Mouse (Mus musculus): ENCODE measurements around the gene Tlcd1. TPM values are rescaled to one million over a fixed set of nuclear protein-coding genes. Genes with fewer than 3 reads are reported as not detected.

Gene Tlcd1
- polyA plus RNA-seq, 1 experiment from 2014 or later = 10.5 TPM

DNA sequence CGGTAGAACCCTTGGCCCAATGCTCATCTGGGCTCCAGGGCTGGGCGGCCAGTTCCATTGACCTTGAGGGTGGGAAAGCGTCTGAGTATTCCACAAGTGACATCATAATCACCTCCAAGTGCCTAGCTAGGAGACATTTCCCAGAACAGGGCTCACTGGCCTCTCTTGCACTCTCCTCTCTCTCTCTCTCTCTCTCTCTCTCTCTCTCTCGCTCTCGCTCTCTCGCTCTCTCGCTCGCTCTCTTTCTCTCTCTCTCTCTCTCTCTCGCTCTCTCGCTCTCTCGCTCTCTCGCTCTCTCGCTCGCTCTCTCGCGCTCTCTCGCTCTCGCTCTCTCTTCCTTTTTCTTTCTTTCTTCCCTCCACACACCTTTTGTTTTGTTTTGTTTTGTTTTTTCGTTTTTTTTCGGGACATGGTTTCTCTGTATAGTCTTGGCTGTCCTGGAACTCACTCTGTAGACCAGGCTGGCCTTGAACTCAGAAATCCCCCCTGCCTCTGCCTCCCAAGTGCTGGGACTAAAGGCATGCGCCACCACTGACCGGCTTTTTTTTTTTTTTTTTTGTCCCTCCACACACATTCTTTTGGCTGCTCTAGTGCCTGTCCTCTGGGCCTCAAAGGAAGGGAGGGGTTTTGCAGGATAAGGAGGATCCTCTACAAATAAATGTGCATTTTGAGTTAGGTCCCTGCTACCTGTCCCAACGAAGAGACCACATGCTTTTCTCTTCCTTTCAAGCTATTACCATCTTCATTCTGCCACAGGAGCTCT, 18.8 kb downstream of the Tlcd1 start:
- 68% methylated on average over 23 of the region's 23 CpGs for WGBS
- H3K4me2 ChIP-seq (replicated peaks) = peak overlapping the region; percentile 51
- no peak overlapping the region for H3K27ac ChIP-seq
- no peak overlapping the region for H3K9ac ChIP-seq
- H3K27me3 ChIP-seq (replicated peaks) = no peaks in the 10 kb centered on the region
- H3K4me1 ChIP-seq = peaks cover 13% of the 10 kb centered on the region
- peaks cover 32% of the 10 kb centered on the region for H3K36me3 ChIP-seq
- H3K9me3 ChIP-seq = no peaks in the 10 kb centered on the region
- H3K4me3 ChIP-seq = peak overlapping the region; percentile 23; the same call in 1 of the 2 replicates
- ATAC-seq (ENCODE audit: low FRiP score, low read depth) = no peak

DNA sequence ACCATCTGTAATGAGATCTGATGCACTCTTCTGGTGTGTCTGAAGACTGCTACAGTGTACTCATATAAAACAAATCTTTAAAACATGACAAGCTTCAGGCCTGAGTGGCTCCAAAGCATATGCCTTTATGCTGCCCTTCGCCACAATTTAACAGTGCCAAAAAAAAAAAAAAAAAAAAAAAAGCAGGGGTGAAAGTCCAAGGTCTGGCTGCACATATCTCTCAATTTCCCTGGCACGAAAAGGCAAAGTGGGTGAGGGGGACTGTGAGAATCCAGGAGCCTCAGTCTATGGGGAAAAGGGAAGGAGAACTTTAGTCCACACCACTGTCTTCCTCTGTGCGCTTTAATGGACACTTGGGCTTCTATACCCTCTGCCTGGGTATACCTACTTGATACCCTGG, 25.9 kb downstream of the Tlcd1 start:
- 100% methylated on average over 3 of the region's 3 CpGs for WGBS
- Histone ChIP-seq H3K4me1 (peaks cover 32% of the 10 kb centered on the region), H3K9me3 (no peaks in the 10 kb centered on the region), H3K4me2 (replicated peaks) (no peak overlapping the region), H3K27me3 (replicated peaks) (no peaks in the 10 kb centered on the region), H3K9ac (no peak overlapping the region), H3K36me3 (peaks cover 24% of the 10 kb centered on the region), H3K4me3 (no peak overlapping the region), H3K27ac (no peak overlapping the region)
- ATAC-seq (ENCODE audit: low FRiP score, low read depth) = no peak

DNA sequence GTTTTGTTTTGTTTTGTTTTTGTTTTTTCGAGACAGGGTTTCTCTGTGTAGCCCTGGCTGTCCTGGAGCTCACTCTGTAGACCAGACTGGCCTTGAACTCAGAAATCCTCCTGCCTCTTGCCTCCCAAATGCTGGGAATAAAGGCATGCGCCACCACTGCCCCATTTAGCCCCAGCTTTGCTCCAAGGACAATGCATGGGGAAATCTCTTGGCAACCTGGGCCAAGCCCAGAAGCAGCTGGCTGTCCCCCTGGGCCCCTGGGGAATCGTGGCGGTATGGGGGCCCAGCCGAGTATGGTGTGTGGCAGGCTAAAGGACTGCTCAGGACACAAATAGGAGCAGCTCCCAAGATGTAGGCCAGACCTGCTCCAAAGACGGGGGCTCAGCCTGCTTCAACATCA, 27.8 kb downstream of the Tlcd1 start:
- no peak overlapping the region for H3K9ac ChIP-seq
- no peaks in the 10 kb centered on the region for H3K9me3 ChIP-seq
- no peaks in the 10 kb centered on the region for H3K27me3 ChIP-seq (replicated peaks)
- H3K4me3 ChIP-seq = no peak overlapping the region
- peak overlapping the region; percentile 76; the same call in 1 of the 2 replicates for H3K27ac ChIP-seq
- peaks cover 32% of the 10 kb centered on the region for H3K4me1 ChIP-seq
- no peak overlapping the region for H3K4me2 ChIP-seq (replicated peaks)
- H3K36me3 ChIP-seq = peaks cover 43% of the 10 kb centered on the region
- 51% methylated on average over 6 of the region's 6 CpGs for WGBS
- no peak for ATAC-seq (ENCODE audit: low FRiP score, low read depth)

DNA sequence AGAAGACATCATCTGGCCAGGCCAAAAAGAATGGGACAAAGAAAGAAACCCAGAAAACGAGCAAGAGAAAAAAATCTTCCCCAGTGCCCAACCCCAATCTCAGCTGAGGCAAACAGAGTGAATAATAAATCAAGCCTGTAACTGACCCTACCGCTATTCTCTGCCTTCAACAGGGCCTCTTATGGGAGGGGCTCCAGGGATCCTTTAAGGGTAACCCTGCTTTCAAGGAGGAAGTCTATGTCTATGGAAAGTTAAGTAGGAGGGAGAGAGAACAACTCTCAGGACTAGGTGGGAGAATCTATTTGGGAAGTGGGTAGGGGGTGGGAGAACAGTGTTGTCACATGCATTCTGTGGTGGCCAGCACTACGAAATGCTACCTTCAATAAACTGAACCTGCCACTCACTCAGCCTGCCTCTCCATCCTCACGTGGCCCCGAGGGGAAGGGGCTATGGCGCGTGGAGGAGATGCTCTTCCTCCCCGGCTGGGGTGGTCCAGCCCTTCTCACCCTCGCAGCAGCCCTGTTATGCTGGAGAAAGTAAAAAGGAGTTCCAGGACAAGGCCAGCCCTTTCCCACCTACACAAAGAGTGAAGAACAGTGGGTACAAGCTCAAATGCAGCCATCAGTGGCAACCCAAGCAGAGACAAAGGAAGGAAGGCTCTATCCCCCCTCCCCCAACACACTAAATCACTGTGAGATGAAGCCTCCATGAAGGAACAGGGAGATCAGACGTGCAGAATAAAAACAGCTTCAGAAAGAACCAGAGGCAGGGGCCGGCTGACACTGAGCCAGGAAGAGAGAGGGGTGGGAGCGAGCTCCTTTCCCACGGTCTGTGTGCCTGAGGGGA, 29.1 kb downstream of the Tlcd1 start:
- peak overlapping the region; percentile 30 for H3K4me2 ChIP-seq (replicated peaks)
- 0 out of 2 replicates have a peak overlapping the region, but pooled peaks have one; percentile 2 for H3K9ac ChIP-seq
- 25% methylated on average over 13 of the region's 13 CpGs for WGBS
- H3K4me1 ChIP-seq = peaks cover 32% of the 10 kb centered on the region
- peaks cover 56% of the 10 kb centered on the region for H3K36me3 ChIP-seq
- ATAC-seq (ENCODE audit: low FRiP score, low read depth) = peak; percentile 74
- no peak overlapping the region for H3K4me3 ChIP-seq
- H3K27ac ChIP-seq = peak overlapping the region; percentile 76
- H3K9me3 ChIP-seq = no peaks in the 10 kb centered on the region
- no peaks in the 10 kb centered on the region for H3K27me3 ChIP-seq (replicated peaks)

DNA sequence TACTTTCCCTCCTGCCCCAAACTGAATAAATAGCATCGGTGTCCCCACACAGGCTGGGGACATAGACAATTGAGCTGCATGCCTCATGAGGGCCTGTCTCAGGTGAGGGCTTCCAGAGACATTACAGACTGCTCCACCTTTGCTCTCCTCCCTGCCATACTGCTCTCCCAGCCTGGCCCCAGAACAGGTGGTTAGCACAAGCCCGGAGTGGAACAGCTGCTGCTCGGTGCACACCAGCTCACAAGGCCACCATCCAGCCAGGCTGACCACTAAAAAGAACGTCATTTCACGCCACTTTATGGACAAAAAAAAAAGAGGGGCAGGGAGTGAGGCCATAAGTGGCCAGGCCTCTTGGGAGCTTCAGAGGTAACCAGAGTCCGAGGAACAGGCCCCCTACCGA, 30.7 kb downstream of the Tlcd1 start:
- Histone ChIP-seq H3K36me3 (peaks cover 72% of the 10 kb centered on the region), H3K9me3 (no peaks in the 10 kb centered on the region), H3K9ac (no peak overlapping the region), H3K4me3 (no peak overlapping the region), H3K4me1 (peaks cover 32% of the 10 kb centered on the region), H3K27me3 (replicated peaks) (no peaks in the 10 kb centered on the region), H3K27ac (no peak overlapping the region), H3K4me2 (replicated peaks) (no peak overlapping the region)
- WGBS = 61% methylated on average over 7 of the region's 7 CpGs
- ATAC-seq (ENCODE audit: low FRiP score, low read depth) = no peak

DNA sequence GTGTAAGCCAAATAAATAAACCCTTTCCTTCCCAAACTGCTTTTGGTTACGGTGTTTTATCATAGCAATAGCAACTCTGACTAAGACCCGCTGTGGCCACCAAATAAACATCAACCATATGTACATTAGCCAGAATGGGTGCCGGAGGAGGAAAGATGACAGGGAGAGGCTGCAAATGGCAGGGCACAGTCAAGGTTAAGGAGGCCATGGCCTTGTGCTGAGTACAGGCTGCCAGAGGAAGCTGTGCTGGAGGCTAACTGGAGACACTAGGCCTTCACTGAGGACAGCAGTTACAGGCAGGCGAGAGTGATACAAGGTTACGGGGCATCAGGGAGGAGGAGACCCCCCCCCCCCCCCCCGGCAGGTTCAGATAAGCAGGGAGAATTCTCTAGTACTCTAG, 33.4 kb downstream of the Tlcd1 start:
- no peak for ATAC-seq (ENCODE audit: low FRiP score, low read depth)
- no peak overlapping the region for H3K9ac ChIP-seq
- no peak overlapping the region for H3K4me3 ChIP-seq
- no peaks in the 10 kb centered on the region for H3K9me3 ChIP-seq
- H3K27me3 ChIP-seq (replicated peaks) = no peaks in the 10 kb centered on the region
- no peak overlapping the region for H3K4me2 ChIP-seq (replicated peaks)
- no peak overlapping the region for H3K27ac ChIP-seq
- H3K36me3 ChIP-seq = peaks cover 88% of the 10 kb centered on the region
- 96% methylated on average over 6 of the region's 6 CpGs for WGBS
- H3K4me1 ChIP-seq = peaks cover 25% of the 10 kb centered on the region

DNA sequence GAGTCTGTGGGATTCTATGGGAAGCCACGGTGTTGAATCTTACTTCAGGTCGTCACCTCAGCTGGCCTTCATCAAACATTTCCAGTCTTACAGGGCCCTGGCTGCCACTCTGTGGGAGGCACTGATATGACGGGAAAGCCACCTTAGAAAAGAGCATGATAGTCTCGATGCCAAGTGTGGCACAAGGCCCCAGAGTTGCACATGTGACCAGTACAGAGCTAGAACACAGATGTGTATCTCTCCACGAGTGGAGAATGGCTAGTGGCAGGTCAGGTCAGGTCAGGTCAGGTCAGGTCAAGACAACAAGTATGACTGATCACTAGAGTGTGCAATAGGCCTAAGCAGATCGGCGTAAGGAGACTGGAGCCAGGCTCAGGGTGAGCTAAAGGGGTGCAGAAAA, 34.1 kb downstream of the Tlcd1 start:
- peaks cover 17% of the 10 kb centered on the region for H3K4me1 ChIP-seq
- 71% methylated on average over 7 of the region's 7 CpGs for WGBS
- H3K9ac ChIP-seq = no peak overlapping the region
- H3K27ac ChIP-seq = no peak overlapping the region
- H3K27me3 ChIP-seq (replicated peaks) = no peaks in the 10 kb centered on the region
- no peak for ATAC-seq (ENCODE audit: low FRiP score, low read depth)
- H3K4me3 ChIP-seq = no peak overlapping the region
- no peaks in the 10 kb centered on the region for H3K9me3 ChIP-seq
- peaks cover 94% of the 10 kb centered on the region for H3K36me3 ChIP-seq
- H3K4me2 ChIP-seq (replicated peaks) = no peak overlapping the region

DNA sequence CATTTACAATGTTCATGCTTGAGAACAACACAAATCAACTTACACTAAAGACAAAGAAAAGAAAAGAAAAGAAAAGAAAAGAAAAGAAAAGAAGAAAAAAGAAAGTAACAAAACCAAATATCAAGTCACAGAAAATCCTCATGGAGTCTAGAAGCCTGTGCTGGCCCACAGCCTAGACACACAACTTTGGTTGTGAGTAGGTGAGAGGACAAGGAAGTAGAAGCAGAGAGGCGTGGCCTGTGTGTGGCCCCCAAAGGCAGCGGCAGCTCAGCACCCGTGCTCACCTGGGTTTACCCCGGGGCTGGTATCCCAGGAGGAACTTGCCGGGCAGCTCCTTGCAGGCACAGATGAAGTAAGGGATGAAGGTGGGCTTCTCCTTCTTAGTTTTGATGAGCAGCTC, 35.0 kb downstream of the Tlcd1 start:
- no peak for ATAC-seq (ENCODE audit: low FRiP score, low read depth)
- Histone ChIP-seq H3K9ac (no peak overlapping the region), H3K4me2 (replicated peaks) (no peak overlapping the region), H3K4me3 (no peak overlapping the region), H3K36me3 (peaks cover 98% of the 10 kb centered on the region), H3K27ac (no peak overlapping the region), H3K27me3 (replicated peaks) (no peaks in the 10 kb centered on the region), H3K9me3 (no peaks in the 10 kb centered on the region), H3K4me1 (peaks cover 8% of the 10 kb centered on the region)
- 93% methylated on average over 5 of the region's 5 CpGs for WGBS

DNA sequence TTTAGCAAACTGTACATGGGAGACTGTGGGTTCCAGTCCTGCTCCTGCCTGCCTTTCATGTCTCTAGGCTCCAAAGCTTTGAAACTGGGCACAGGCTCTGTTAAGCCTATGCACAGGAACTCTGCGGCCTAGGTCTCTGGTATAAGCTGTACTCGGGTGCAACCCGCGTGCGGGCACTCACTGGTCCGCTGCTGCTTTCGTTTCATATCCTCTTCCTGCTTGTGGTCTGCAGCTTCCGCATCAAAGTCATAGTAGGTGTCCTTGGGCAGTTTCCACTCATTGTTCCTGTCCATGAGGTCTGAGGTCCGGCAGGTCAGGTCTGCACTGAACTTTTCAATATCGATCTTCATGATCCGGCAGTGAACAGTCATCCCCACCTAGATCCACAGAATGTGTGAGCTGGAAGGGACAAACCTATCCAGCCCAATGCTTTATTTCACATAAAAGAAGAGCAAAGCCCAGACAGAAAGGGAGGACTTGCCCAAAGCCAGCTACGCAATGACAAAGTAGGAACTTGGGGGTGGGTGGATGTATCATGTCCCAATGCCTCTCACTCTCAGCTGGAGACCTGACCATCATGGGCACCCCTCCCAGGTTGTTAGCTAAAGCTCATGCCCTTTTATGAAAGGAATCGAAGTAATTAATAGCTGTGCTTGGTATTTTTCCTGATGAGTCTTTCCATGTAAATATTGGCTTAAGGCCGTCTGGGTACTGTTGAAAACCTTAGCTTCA, 36.7 kb downstream of the Tlcd1 start:
- 97% methylated on average over 14 of the region's 14 CpGs for WGBS
- H3K36me3 ChIP-seq = peaks cover 96% of the 10 kb centered on the region
- H3K4me3 ChIP-seq = no peak overlapping the region

DNA sequence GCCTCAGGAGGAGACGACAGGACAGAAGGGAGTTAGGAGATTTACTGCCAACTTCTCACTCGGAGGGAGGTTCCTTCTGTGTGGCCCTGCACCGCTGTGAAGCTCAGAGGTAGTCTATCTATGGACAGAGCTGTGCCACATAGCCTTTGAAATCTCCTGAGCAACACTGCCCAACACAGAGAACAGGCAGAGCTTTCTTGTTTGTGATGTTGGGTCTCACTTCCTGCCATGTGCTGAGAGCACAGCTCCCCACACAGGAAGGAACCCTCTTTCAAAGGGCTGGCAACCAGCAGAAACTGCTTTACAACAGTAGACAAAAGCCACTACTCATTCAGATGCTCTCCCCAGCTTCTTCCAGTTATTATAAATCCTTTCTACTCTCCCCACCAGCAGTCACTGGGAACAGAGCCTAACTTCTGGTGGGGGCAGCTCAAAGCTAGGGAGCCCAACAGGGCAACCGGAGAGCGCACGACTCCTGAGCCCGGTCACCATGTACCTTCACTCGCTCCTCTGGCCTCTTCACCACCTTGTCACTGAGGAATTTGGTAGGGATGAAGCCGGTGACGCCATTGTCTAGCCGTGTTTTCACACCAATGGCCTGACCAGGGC, 39.3 kb downstream of the Tlcd1 start:
- no peaks in the 10 kb centered on the region for H3K27me3 ChIP-seq (replicated peaks)
- WGBS = 78% methylated on average over 11 of the region's 11 CpGs
- no peak overlapping the region for H3K9ac ChIP-seq
- no peaks in the 10 kb centered on the region for H3K9me3 ChIP-seq
- peaks cover 94% of the 10 kb centered on the region for H3K36me3 ChIP-seq
- no peak overlapping the region for H3K4me2 ChIP-seq (replicated peaks)
- no peak overlapping the region for H3K27ac ChIP-seq
- ATAC-seq (ENCODE audit: low FRiP score, low read depth) = no peak
- no peak overlapping the region for H3K4me3 ChIP-seq
- H3K4me1 ChIP-seq = no peaks in the 10 kb centered on the region

More for the DNA sequence above, 36.7 kb downstream of the Tlcd1 start:
- Histone ChIP-seq H3K27ac (no peak overlapping the region), H3K4me2 (replicated peaks) (no peak overlapping the region), H3K4me1 (no peaks in the 10 kb centered on the region), H3K9me3 (no peaks in the 10 kb centered on the region), H3K27me3 (replicated peaks) (no peaks in the 10 kb centered on the region), H3K9ac (no peak overlapping the region)
- no peak for ATAC-seq (ENCODE audit: low FRiP score, low read depth)

DNA sequence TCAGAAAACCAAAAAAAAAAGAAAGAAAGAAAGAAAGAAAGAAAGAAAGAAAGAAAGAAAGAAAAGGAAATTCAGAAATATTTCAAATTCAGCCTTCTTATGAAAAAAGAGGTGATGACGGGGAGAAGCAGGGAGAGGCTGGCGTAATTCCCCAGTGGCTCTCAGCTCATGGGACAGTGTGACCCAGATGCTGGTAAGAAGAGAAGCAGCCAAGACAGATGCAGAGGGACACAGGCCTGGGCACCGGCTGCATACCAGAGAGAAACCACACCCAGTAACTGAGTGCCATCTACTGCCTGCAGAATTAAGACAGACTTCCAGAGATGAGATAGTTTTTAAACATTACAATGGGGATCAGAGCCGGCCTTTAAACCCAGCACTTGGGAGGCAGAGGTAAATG, 47.1 kb downstream of the Tlcd1 start:
- Histone ChIP-seq H3K4me3 (no peak overlapping the region), H3K27ac (no peak overlapping the region), H3K9me3 (no peaks in the 10 kb centered on the region), H3K4me1 (no peaks in the 10 kb centered on the region), H3K9ac (no peak overlapping the region), H3K36me3 (peaks cover 94% of the 10 kb centered on the region), H3K4me2 (replicated peaks) (no peak overlapping the region), H3K27me3 (replicated peaks) (no peaks in the 10 kb centered on the region)
- ATAC-seq (ENCODE audit: low FRiP score, low read depth) = no peak
- WGBS = 93% methylated on average over 4 of the region's 4 CpGs

Data from neural tube, embryonic 12.5 days (tissue).